Mouse (Mus musculus) stomach, embryonic 16.5 days (tissue): ENCODE measurements around the gene Rit1. TPM values are rescaled to one million over a fixed set of nuclear protein-coding genes. Genes with fewer than 3 reads are reported as not detected.
"Not testable (repeated sequence)": the region's sequence is repeated elsewhere in the genome, so short reads cannot be mapped to it uniquely, and the experiment has no call there.

Source experiments
- ATAC-seq: fragments of 200-750 bp; cut with Nextera tagmentation; 2 replicates; pipeline ENCODE4 v1.8.0; 2017; ENCODE audit warnings: moderate number of reproducible peaks, moderate TSS enrichment; ENCODE audit not compliant: insufficient read depth, low FRiP score
- H3K27ac ChIP-seq: fragments of 300-500 bp; sonication (generic); 2 replicates; pipeline ENCODE4 v1.5.1; 2014; ENCODE audit warnings: low read length
- H3K27me3 ChIP-seq: fragments of 300-500 bp; sonication (generic); 2 replicates; pipeline ENCODE4 v1.6.1; 2014; ENCODE audit warnings: low read length, control low read depth, mixed read lengths; ENCODE audit not compliant: control insufficient read depth, insufficient read depth
- H3K36me3 ChIP-seq: fragments of 300-500 bp; sonication (generic); 2 replicates; pipeline ENCODE4 v1.6.1; 2014; ENCODE audit warnings: low read length; ENCODE audit not compliant: control insufficient read depth, insufficient read depth
- H3K4me1 ChIP-seq: fragments of 300-500 bp; sonication (generic); 2 replicates; pipeline ENCODE4 v1.6.1; 2014; ENCODE audit warnings: low read length, control low read depth, mixed read lengths; ENCODE audit not compliant: control insufficient read depth, insufficient read depth
- H3K4me2 ChIP-seq: fragments of 300-500 bp; sonication (generic); 2 replicates; pipeline ENCODE4 v1.6.1; 2014; ENCODE audit warnings: low read depth, low read length, mixed read lengths
- H3K4me3 ChIP-seq: fragments of 300-500 bp; sonication (generic); replicated peaks from 2 replicates; pipeline ENCODE4 v1.5.1; 2014; ENCODE audit warnings: mild to moderate bottlenecking, low read length
- H3K9ac ChIP-seq: fragments of 300-500 bp; sonication (generic); 2 replicates; pipeline ENCODE4 v1.6.1; 2014; ENCODE audit warnings: low read length
- H3K9me3 ChIP-seq: fragments of 300-500 bp; sonication (generic); replicated peaks from 2 replicates; pipeline ENCODE4 v1.6.1; 2016; ENCODE audit warnings: low read length, control low read depth; ENCODE audit not compliant: control insufficient read depth
- WGBS: fragments of 180-500 bp; shearing (Covaris S2); extraction: QIAGEN DNeasy Blood & Tissue Kit; methylation state at CpG from one replicate; pipeline ENCODE4 v1.1.7; 2014; 5-methylcytosine and 5-hydroxymethylcytosine counted together
- polyA plus RNA-seq: library from polyadenylated mRNA; unstranded; fragments of >200 nt; fragmentation: Nextera tagmentation; extraction: Ambion mirVana; gene quantifications from 2 replicates; pipeline ENCODE4 v1.2.1, GENCODE M21; 2015

Rit1 gene
- polyA plus RNA-seq, 1 experiment from 2014 or later, result 64.4 TPM

- H3K27ac ChIP-seq, result no peak overlapping the region
- H3K27me3 ChIP-seq, result no peaks in the 10 kb centered on the region
- peaks cover 14% of the 10 kb centered on the region for H3K4me1 ChIP-seq
- no peak overlapping the region for H3K9ac ChIP-seq
- 65% methylated on average over 4 of the region's 4 CpGs for WGBS
- no peak overlapping the region for H3K4me2 ChIP-seq
- no peak overlapping the region for H3K4me3 ChIP-seq
- no peak; the same call in 1 of the 2 replicates for ATAC-seq
- no peaks in the 10 kb centered on the region for H3K36me3 ChIP-seq
- H3K9me3 ChIP-seq, result no peaks in the 10 kb centered on the region
Measured at GRCm38 (mm10) chr3:88754283-88754682, 37.6 kb downstream of the Rit1 start.

- no peak overlapping the region for H3K9ac ChIP-seq
- no peaks in the 10 kb centered on the region for H3K27me3 ChIP-seq
- no peaks in the 10 kb centered on the region for H3K36me3 ChIP-seq
- no peak overlapping the region for H3K4me3 ChIP-seq
- 50% methylated on average over 3 of the region's 3 CpGs for WGBS
- no peaks in the 10 kb centered on the region for H3K9me3 ChIP-seq
- peaks cover 14% of the 10 kb centered on the region for H3K4me1 ChIP-seq
- H3K4me2 ChIP-seq, result no peak overlapping the region
- no peak overlapping the region for H3K27ac ChIP-seq
- no peak for ATAC-seq
Measured at GRCm38 (mm10) chr3:88755541-88755940, 38.9 kb downstream of the Rit1 start.

GRCm38 (mm10) chr3:88756276-88756675, 39.6 kb downstream of the Rit1 start:
- Histone ChIP-seq H3K4me1 (peaks cover 14% of the 10 kb centered on the region), H3K4me3 (no peak overlapping the region), H3K27me3 (no peaks in the 10 kb centered on the region), H3K27ac (no peak overlapping the region; the same call in 1 of the 2 replicates), H3K9me3 (no peaks in the 10 kb centered on the region), H3K4me2 (no peak overlapping the region), H3K9ac (peak overlapping the region; percentile 19; the same call in 1 of the 2 replicates), H3K36me3 (no peaks in the 10 kb centered on the region)
- ATAC-seq, result no peak
- 36% methylated on average over 4 of the region's 4 CpGs for WGBS

- Histone ChIP-seq H3K4me1 (peaks cover 14% of the 10 kb centered on the region), H3K4me2 (peak overlapping the region; percentile 10; the same call in 1 of the 2 replicates), H3K4me3 (no peak overlapping the region), H3K27me3 (no peaks in the 10 kb centered on the region), H3K36me3 (no peaks in the 10 kb centered on the region), H3K9me3 (no peaks in the 10 kb centered on the region), H3K9ac (peak overlapping the region; percentile 57), H3K27ac (peak overlapping the region; percentile 85)
- 19% methylated on average over 5 of the region's 5 CpGs for WGBS
- ATAC-seq, result peak; percentile 78
Measured at GRCm38 (mm10) chr3:88758045-88758500, 41.4 kb downstream of the Rit1 start.

- no peak for ATAC-seq
- no peaks in the 10 kb centered on the region for H3K27me3 ChIP-seq
- peaks cover 12% of the 10 kb centered on the region for H3K4me1 ChIP-seq
- no peaks in the 10 kb centered on the region for H3K9me3 ChIP-seq
- no peak overlapping the region for H3K4me2 ChIP-seq
- no peak overlapping the region for H3K4me3 ChIP-seq
- H3K9ac ChIP-seq, result no peak overlapping the region
- WGBS, result 91% methylated on average over 19 of the region's 19 CpGs
- H3K36me3 ChIP-seq, result no peaks in the 10 kb centered on the region
- no peak overlapping the region for H3K27ac ChIP-seq
Measured at GRCm38 (mm10) chr3:88761619-88762018, 45.0 kb downstream of the Rit1 start.

- no peak overlapping the region for H3K4me3 ChIP-seq
- H3K4me2 ChIP-seq, result no peak overlapping the region
- H3K27ac ChIP-seq, result no peak overlapping the region
- no peak for ATAC-seq
- no peaks in the 10 kb centered on the region for H3K36me3 ChIP-seq
- peaks cover 12% of the 10 kb centered on the region for H3K4me1 ChIP-seq
- WGBS, result 61% methylated on average over 6 of the region's 6 CpGs
- no peaks in the 10 kb centered on the region for H3K27me3 ChIP-seq
- H3K9me3 ChIP-seq, result no peaks in the 10 kb centered on the region
- no peak overlapping the region; the same call in 1 of the 2 replicates for H3K9ac ChIP-seq
Measured at GRCm38 (mm10) chr3:88762401-88762831, 45.8 kb downstream of the Rit1 start.

- not testable (repeated sequence) for H3K36me3 ChIP-seq, H3K27me3 ChIP-seq, H3K9me3 ChIP-seq, H3K4me1 ChIP-seq
- 5% methylated on average over 19 of the region's 28 CpGs for WGBS
- peak; percentile 80 for ATAC-seq
- Histone ChIP-seq H3K27ac (peak overlapping the region; percentile 55), H3K9ac (0 out of 2 replicates have a peak overlapping the region, but pooled peaks have one; percentile 35), H3K4me3 (peak overlapping the region; percentile 29), H3K4me2 (peak overlapping the region; percentile 43)
Measured at GRCm38 (mm10) chr3:88771189-88771940, 54.7 kb downstream of the Rit1 start.

GRCm38 (mm10) chr3:88771941-88772280, 55.3 kb downstream of the Rit1 start:
- not testable (repeated sequence) for H3K27me3 ChIP-seq, H3K9me3 ChIP-seq, ATAC-seq, H3K36me3 ChIP-seq, H3K9ac ChIP-seq, H3K4me1 ChIP-seq
- peak overlapping the region; percentile 55 for H3K27ac ChIP-seq
- peak overlapping the region; percentile 29 for H3K4me3 ChIP-seq
- peak overlapping the region; percentile 43 for H3K4me2 ChIP-seq
- WGBS, result 14% methylated on average over 3 of the region's 6 CpGs

GRCm38 (mm10) chr3:88772399-88772798, 55.8 kb downstream of the Rit1 start:
- not testable (repeated sequence) for H3K27ac ChIP-seq, H3K9ac ChIP-seq, H3K9me3 ChIP-seq, H3K4me3 ChIP-seq, H3K36me3 ChIP-seq, H3K4me1 ChIP-seq, H3K27me3 ChIP-seq
- peak overlapping the region; percentile 38 for H3K4me2 ChIP-seq
- WGBS, result 1% methylated on average over 19 of the region's 19 CpGs
- peak; percentile 68 for ATAC-seq
